Mouse (Mus musculus) limb, embryonic 10.5 days (tissue): ENCODE results near the gene Atp9a. TPM values are rescaled to one million over a fixed set of nuclear protein-coding genes. Genes with fewer than 3 reads are reported as not detected.
A peak's percentile ranks its signal among the peaks of the same experiment; 100 is the strongest.

ENCODE experiments used
- DNase-seq: peaks from one replicate; pipeline ENCODE4 v3.0.0-alpha.2; 2017; ENCODE audit warnings: low spot score
- H3K27ac ChIP-seq: fragments of 300-500 bp; sonication (generic); 2 replicates; pipeline ENCODE4 v1.5.1; 2016; ENCODE audit warnings: mild to moderate bottlenecking
- H3K27me3 ChIP-seq: fragments of 300-500 bp; sonication (generic); 2 replicates; pipeline ENCODE4 v1.6.1; 2016; ENCODE audit warnings: low read depth, mild to moderate bottlenecking; ENCODE audit not compliant: poor library complexity, severe bottlenecking
- H3K36me3 ChIP-seq: fragments of 300-500 bp; sonication (generic); 2 replicates; pipeline ENCODE4 v1.6.1; 2016; ENCODE audit warnings: mild to moderate bottlenecking, moderate library complexity
- H3K4me1 ChIP-seq: fragments of 300-500 bp; sonication (generic); 2 replicates; pipeline ENCODE4 v1.6.1; 2016
- H3K4me3 ChIP-seq: fragments of 300-500 bp; sonication (generic); 2 replicates; pipeline ENCODE4 v1.5.1; 2016; ENCODE audit warnings: mild to moderate bottlenecking, moderate library complexity
- H3K9me3 ChIP-seq: fragments of 300-500 bp; sonication (generic); replicated peaks from 2 replicates; pipeline ENCODE4 v1.6.1; 2016; ENCODE audit warnings: mild to moderate bottlenecking
- WGBS: fragments of 180-500 bp; shearing (Covaris S2); methylation state at CpG from one replicate; pipeline ENCODE4 v1.1.7; 2016; 5-methylcytosine and 5-hydroxymethylcytosine counted together
- polyA plus RNA-seq: library from polyadenylated mRNA; unstranded; fragments of >200 nt; fragmentation: Nextera tagmentation; extraction: Ambion mirVana; gene quantifications from 2 replicates; pipeline ENCODE4 v1.2.1, GENCODE M21; 2016

The Atp9a gene
- polyA plus RNA-seq, 1 experiment from 2014 or later: 6.5 TPM

- no peaks in the 10 kb centered on the region for H3K9me3 ChIP-seq
- 82% methylated on average over 12 of the region's 12 CpGs for WGBS
- no peak for DNase-seq
- H3K4me3 ChIP-seq: no peak overlapping the region
- no peaks in the 10 kb centered on the region for H3K36me3 ChIP-seq
- H3K4me1 ChIP-seq: peaks cover 44% of the 10 kb centered on the region
- H3K27ac ChIP-seq: no peak overlapping the region
- no peaks in the 10 kb centered on the region for H3K27me3 ChIP-seq
Observed at GRCm38 (mm10) chr2:168729736-168730135, 12.5 kb downstream of the Atp9a start.

DNA sequence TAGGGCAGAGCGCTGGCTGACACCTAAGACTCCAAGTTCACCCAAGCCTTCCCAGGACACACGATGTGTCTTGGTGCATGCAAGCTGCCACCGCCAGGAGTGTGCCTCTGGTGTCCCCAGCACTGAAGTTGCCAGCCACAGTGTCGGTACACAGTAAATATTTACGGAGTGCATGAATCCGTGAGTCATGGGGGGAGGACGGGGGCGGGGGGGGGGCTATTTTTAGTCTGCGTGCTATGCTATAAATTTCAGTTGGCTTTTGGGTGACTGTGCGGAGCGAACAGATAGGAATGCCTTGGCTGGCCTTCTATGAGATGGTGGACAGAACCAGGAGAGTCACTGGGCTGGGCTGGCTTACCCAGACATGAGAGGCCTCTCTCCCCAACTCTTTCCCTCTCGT lies 14.2 kb downstream of the Atp9a start:
- H3K27me3 ChIP-seq: no peaks in the 10 kb centered on the region
- WGBS: 86% methylated on average over 12 of the region's 12 CpGs
- H3K4me1 ChIP-seq: peaks cover 37% of the 10 kb centered on the region
- no peak overlapping the region for H3K27ac ChIP-seq
- H3K9me3 ChIP-seq: no peaks in the 10 kb centered on the region
- H3K4me3 ChIP-seq: no peak overlapping the region
- no peak for DNase-seq
- no peaks in the 10 kb centered on the region for H3K36me3 ChIP-seq

DNA sequence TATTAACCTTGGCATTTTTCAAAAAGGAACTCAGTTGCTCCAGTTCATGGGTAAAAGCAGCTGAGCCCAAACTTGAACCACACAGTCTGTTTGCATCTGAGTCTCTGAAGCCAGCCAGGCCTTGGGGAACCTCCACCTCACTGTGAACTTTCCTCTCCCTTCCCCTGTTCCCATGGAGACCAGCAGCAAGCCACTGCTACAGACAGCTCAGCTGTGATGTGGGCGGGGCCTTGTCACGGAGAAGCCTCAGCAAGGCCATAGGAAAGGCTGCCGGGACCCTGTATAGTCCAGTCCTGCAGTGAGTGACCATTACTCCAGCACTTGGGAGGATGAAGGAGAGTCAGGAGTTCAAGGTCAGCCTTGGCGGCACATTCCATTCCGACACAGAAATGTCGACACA lies 16.2 kb downstream of the Atp9a start:
- peaks cover 30% of the 10 kb centered on the region for H3K4me1 ChIP-seq

DNA sequence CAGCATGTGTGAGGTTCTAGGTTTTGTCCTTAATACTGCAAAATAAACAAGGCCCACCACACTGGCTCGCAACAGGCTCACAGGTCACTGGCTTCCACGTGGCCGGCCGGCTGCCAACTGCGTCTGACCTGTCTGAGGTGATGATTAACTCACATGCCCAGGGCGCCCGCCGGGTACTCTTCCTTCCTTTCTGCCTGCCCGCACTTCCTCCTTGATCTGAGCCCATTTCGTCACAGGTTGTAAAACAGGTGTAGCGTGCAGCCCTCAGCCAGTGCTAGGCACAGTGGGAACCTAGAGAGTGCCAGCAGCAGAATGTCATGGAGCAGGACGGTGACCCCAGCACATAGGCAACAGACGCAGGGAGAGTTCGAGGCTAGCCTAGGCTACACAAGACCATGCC lies 20.9 kb downstream of the Atp9a start:
- WGBS: 86% methylated on average over 14 of the region's 14 CpGs
- DNase-seq: no peak
- Histone ChIP-seq H3K27me3 (no peaks in the 10 kb centered on the region), H3K27ac (no peak overlapping the region), H3K4me1 (peaks cover 21% of the 10 kb centered on the region), H3K9me3 (no peaks in the 10 kb centered on the region), H3K4me3 (no peak overlapping the region), H3K36me3 (no peaks in the 10 kb centered on the region)

More for the DNA sequence above, 16.2 kb downstream of the Atp9a start:
- DNase-seq: peak; percentile 50
- no peak overlapping the region for H3K4me3 ChIP-seq
- no peaks in the 10 kb centered on the region for H3K36me3 ChIP-seq
- WGBS: 63% methylated on average over 6 of the region's 6 CpGs
- H3K27me3 ChIP-seq: no peaks in the 10 kb centered on the region
- no peaks in the 10 kb centered on the region for H3K9me3 ChIP-seq
- H3K27ac ChIP-seq: no peak overlapping the region

- Histone ChIP-seq H3K4me3 (no peak overlapping the region), H3K36me3 (no peaks in the 10 kb centered on the region), H3K4me1 (peaks cover 14% of the 10 kb centered on the region; the same call in 1 of the 2 replicates), H3K9me3 (no peaks in the 10 kb centered on the region), H3K27me3 (no peaks in the 10 kb centered on the region), H3K27ac (no peak overlapping the region)
- no peak for DNase-seq
- 70% methylated on average over 4 of the region's 4 CpGs for WGBS
Observed at GRCm38 (mm10) chr2:168719742-168720141, 22.5 kb downstream of the Atp9a start.

- H3K4me3 ChIP-seq: no peak overlapping the region
- WGBS: 84% methylated on average over 10 of the region's 10 CpGs
- H3K27me3 ChIP-seq: no peaks in the 10 kb centered on the region
- DNase-seq: no peak
- peaks cover 14% of the 10 kb centered on the region; the same call in 1 of the 2 replicates for H3K4me1 ChIP-seq
- H3K27ac ChIP-seq: no peak overlapping the region
- H3K9me3 ChIP-seq: no peaks in the 10 kb centered on the region
- H3K36me3 ChIP-seq: no peaks in the 10 kb centered on the region
Observed at GRCm38 (mm10) chr2:168718735-168719134, 23.5 kb downstream of the Atp9a start.

GRCm38 (mm10) chr2:168718267-168718666 lies 23.9 kb downstream of the Atp9a start:
- Histone ChIP-seq H3K36me3 (no peaks in the 10 kb centered on the region), H3K27me3 (no peaks in the 10 kb centered on the region), H3K4me3 (no peak overlapping the region), H3K4me1 (peaks cover 14% of the 10 kb centered on the region; the same call in 1 of the 2 replicates), H3K9me3 (no peaks in the 10 kb centered on the region), H3K27ac (no peak overlapping the region)
- 87% methylated on average over 2 of the region's 2 CpGs for WGBS
- no peak for DNase-seq

- Histone ChIP-seq H3K27me3 (no peaks in the 10 kb centered on the region), H3K36me3 (no peaks in the 10 kb centered on the region), H3K27ac (no peak overlapping the region), H3K9me3 (no peaks in the 10 kb centered on the region), H3K4me1 (peaks cover 13% of the 10 kb centered on the region), H3K4me3 (no peak overlapping the region)
- WGBS: 86% methylated on average over 20 of the region's 20 CpGs
- no peak for DNase-seq
Observed at GRCm38 (mm10) chr2:168712199-168713176, 29.7 kb downstream of the Atp9a start.

- Histone ChIP-seq H3K4me1 (peaks cover 8% of the 10 kb centered on the region), H3K36me3 (peaks cover under 1% of the 10 kb centered on the region; the same call in 1 of the 2 replicates), H3K9me3 (no peaks in the 10 kb centered on the region), H3K27me3 (no peaks in the 10 kb centered on the region), H3K27ac (no peak overlapping the region), H3K4me3 (no peak overlapping the region)
- no peak for DNase-seq
- WGBS: 73% methylated on average over 3 of the region's 3 CpGs
Observed at GRCm38 (mm10) chr2:168710979-168711378, 31.2 kb downstream of the Atp9a start.

- no peak for DNase-seq
- no peak overlapping the region for H3K27ac ChIP-seq
- WGBS: 43% methylated on average over 9 of the region's 9 CpGs
- peaks cover 8% of the 10 kb centered on the region; the same call in 1 of the 2 replicates for H3K36me3 ChIP-seq
- peaks cover 6% of the 10 kb centered on the region for H3K4me1 ChIP-seq
- no peaks in the 10 kb centered on the region for H3K9me3 ChIP-seq
- no peaks in the 10 kb centered on the region for H3K27me3 ChIP-seq
- no peak overlapping the region for H3K4me3 ChIP-seq
Observed at GRCm38 (mm10) chr2:168707766-168708165, 34.4 kb downstream of the Atp9a start.

DNA sequence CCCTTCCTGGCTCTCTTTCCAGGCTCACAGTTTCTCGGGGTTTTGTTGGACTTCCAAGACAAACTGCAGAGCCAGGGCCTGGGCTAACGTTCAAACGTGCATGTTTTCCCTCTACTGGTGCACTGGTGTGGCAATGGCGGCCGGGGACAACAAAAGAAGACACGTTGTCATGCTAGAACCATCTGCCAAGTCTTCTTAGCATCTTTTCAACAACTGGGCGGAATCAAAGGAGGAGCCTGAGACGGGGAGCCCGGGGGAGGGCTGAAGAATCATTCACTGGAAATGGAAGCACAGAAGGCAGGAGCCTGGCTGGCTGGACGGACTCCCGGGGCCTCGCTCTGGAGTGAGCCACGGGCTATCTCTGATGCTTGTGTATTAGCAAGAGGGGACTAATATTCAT lies 39.9 kb downstream of the Atp9a start:
- Histone ChIP-seq H3K36me3 (peaks cover 13% of the 10 kb centered on the region; the same call in 1 of the 2 replicates), H3K27ac (peak overlapping the region; percentile 68; the same call in 1 of the 2 replicates), H3K9me3 (no peaks in the 10 kb centered on the region), H3K4me1 (peaks cover 4% of the 10 kb centered on the region; the same call in 1 of the 2 replicates), H3K27me3 (no peaks in the 10 kb centered on the region), H3K4me3 (no peak overlapping the region)
- whole genome bisulfite sequencing: 75% methylated on average over 13 of the region's 13 CpGs
- no peak for DNase-seq

DNA sequence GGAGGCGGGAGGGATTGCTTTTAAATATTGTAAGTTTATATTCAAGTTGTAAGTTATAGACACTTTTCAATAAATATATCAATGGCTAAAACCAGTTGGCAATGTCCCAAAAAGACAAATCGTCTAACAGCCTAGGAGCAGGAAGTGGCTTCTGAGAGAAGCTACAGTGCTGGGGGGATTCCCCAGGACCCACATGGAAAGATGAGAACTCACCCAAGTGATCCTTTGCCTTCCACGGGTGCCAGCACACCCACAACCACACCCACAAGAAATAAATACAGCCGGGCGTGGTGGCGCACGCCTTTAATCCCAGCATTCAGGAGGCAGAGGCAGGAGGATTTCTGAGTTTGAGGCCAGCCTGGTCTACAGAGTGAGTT lies 47.2 kb downstream of the Atp9a start:
- no peak for DNase-seq
- Histone ChIP-seq H3K9me3 (no peaks in the 10 kb centered on the region), H3K4me1 (peaks cover 31% of the 10 kb centered on the region), H3K27me3 (no peaks in the 10 kb centered on the region), H3K36me3 (peaks cover 6% of the 10 kb centered on the region; the same call in 1 of the 2 replicates), H3K27ac (peak overlapping the region; percentile 78; the same call in 1 of the 2 replicates), H3K4me3 (0 out of 2 replicates have a peak overlapping the region, but pooled peaks have one; percentile 34)
- 87% methylated on average over 7 of the region's 7 CpGs for WGBS

GRCm38 (mm10) chr2:168694379-168695026 lies 47.7 kb downstream of the Atp9a start:
- peaks cover 6% of the 10 kb centered on the region; the same call in 1 of the 2 replicates for H3K36me3 ChIP-seq
- H3K27ac ChIP-seq: peak overlapping the region; percentile 78
- no peaks in the 10 kb centered on the region for H3K27me3 ChIP-seq
- WGBS: 6% methylated on average over 27 of the region's 27 CpGs
- H3K4me3 ChIP-seq: peak overlapping the region; percentile 34
- no peaks in the 10 kb centered on the region for H3K9me3 ChIP-seq
- peak; percentile 56 for DNase-seq
- H3K4me1 ChIP-seq: peaks cover 36% of the 10 kb centered on the region
